Mouse (Mus musculus) ES-Bruce4 (cell line): ENCODE measurements around the gene Reck.

Experiments
- EP300 ChIP-seq: IDR thresholded peaks from 2 replicates; pipeline ENCODE4 v1.6.1; 2011; ENCODE audit warnings: low read depth, low read length; ENCODE audit not compliant: insufficient read depth
- POLR2A ChIP-seq: IDR thresholded peaks from one replicate; pipeline ENCODE4 v1.8.1; 2011; ENCODE audit warnings: low read length; ENCODE audit not compliant: insufficient read depth

GRCm38 (mm10) chr4:43984326-43984725 is 109.0 kb downstream of the Reck start:
- TF ChIP-seq POLR2A: no peak
- no peak for TF ChIP-seq EP300
